Mouse (Mus musculus): ENCODE measurements around the gene Rpl9-ps1. TPM values are rescaled to one million over a fixed set of nuclear protein-coding genes. Genes with fewer than 3 reads are reported as not detected.

Rpl9-ps1 gene
- under 1 TPM in 1 of 2 experiments, not detected in 1; 0.52 TPM for polyA plus RNA-seq (2017; shearing (Covaris generic))

GRCm38 (mm10) chr11:83645521-83645920 lies at the start of gene Rpl9-ps1:
Rpl9-ps1 (minus strand) TSS chr11:83645621.

GRCm38 (mm10) chr11:83662204-83662603 lies 16.8 kb upstream of the Rpl9-ps1 start, which contains the start of gene Ccl4:
Ccl4 (plus strand) TSS chr11:83662584.

GRCm38 (mm10) chr11:83649305-83649841 lies 4.0 kb upstream of the Rpl9-ps1 start, which contains the start of gene Ccl3:
Ccl3 (minus strand) TSS chr11:83649355.

Other genes with a start within 250 kb of the Rpl9-ps1 start
- not detected for gene Rasl10b, start 236.5 kb downstream of the Rpl9-ps1 start, polyA plus RNA-seq (2017; shearing (Covaris generic))
- not detected for gene Gas2l2, start 216.2 kb downstream of the Rpl9-ps1 start, polyA plus RNA-seq (2017; shearing (Covaris generic))
- gene 1700020L24Rik, start 207.9 kb downstream of the Rpl9-ps1 start, polyA plus RNA-seq (2017; shearing (Covaris generic)): 1 to 10 TPM; 1.8 to 2.0 TPM
- under 1 TPM in 1 of 2 experiments, not detected in 1; 0.61 TPM for gene Mmp28, start 182.6 kb downstream of the Rpl9-ps1 start, polyA plus RNA-seq (2017; shearing (Covaris generic))
- 10 to 100 TPM; 14.8 to 14.9 TPM for gene Taf15, start 172.5 kb downstream of the Rpl9-ps1 start, polyA plus RNA-seq (2017; shearing (Covaris generic))
- under 1 TPM; 0.30 to 0.59 TPM for gene Heatr9, start 123.4 kb downstream of the Rpl9-ps1 start, polyA plus RNA-seq (2017; shearing (Covaris generic))
- gene Ccl5, start 115.1 kb downstream of the Rpl9-ps1 start, polyA plus RNA-seq (2017; shearing (Covaris generic)): 100 to 1,000 TPM in 1 of 2 experiments, 10 to 100 TPM in 1; 84.4 to 119 TPM
- not detected for gene Ccl9, start 67.0 kb downstream of the Rpl9-ps1 start, polyA plus RNA-seq (2017; shearing (Covaris generic))
- gene Ccl6, start 52.5 kb downstream of the Rpl9-ps1 start, polyA plus RNA-seq (2017; shearing (Covaris generic)): under 1 TPM in 1 of 2 experiments, not detected in 1; 0.83 TPM
- gene Ccl3, start 3.7 kb upstream of the Rpl9-ps1 start, polyA plus RNA-seq (2017; shearing (Covaris generic)): under 1 TPM in 1 of 2 experiments, not detected in 1; 0.49 TPM
- 1 to 10 TPM in 1 of 2 experiments, not detected in 1; 6.8 TPM for gene Ccl4, start 17.0 kb upstream of the Rpl9-ps1 start, polyA plus RNA-seq (2017; shearing (Covaris generic))
- 1 to 10 TPM in 1 of 2 experiments, under 1 TPM in 1; 0.31 to 3.2 TPM for gene Wfdc17, start 58.4 kb upstream of the Rpl9-ps1 start, polyA plus RNA-seq (2017; shearing (Covaris generic))
- gene Wfdc18, start 63.4 kb upstream of the Rpl9-ps1 start, polyA plus RNA-seq (2017; shearing (Covaris generic)): 1 to 10 TPM in 1 of 2 experiments, not detected in 1; 1.1 TPM
- not detected for gene Wfdc21, start 101.3 kb upstream of the Rpl9-ps1 start, polyA plus RNA-seq (2017; shearing (Covaris generic))
- gene Heatr6, start 108.1 kb upstream of the Rpl9-ps1 start, polyA plus RNA-seq (2017; shearing (Covaris generic)): 10 to 100 TPM; 31.8 to 34.3 TPM
- gene Hnf1b, start 204.4 kb upstream of the Rpl9-ps1 start, polyA plus RNA-seq (2017; shearing (Covaris generic)): under 1 TPM; 0.23 to 0.35 TPM

Measured in inflammation-experienced regulatory T-cells (primary cell).